Mouse (Mus musculus) layer of hippocampus, postnatal 14 days (tissue): ENCODE measurements around the gene Rer1. TPM values are rescaled to one million over a fixed set of nuclear protein-coding genes. Genes with fewer than 3 reads are reported as not detected.
"Not testable (repeated sequence)": the region's sequence is repeated elsewhere in the genome, so short reads cannot be mapped to it uniquely, and the experiment has no call there.

Experiments
- DNase-seq, 2 experiments: peaks; one replicate each; pipeline ENCODE4 v3.0.0; 2021 to 2022; ENCODE audit warnings: low spot score in 2 of 2, mixed read lengths in 1 of 2
- total RNA-seq, 2 experiments: library from RNA; stranded (reverse); gene quantifications; 2 replicates each; pipeline ENCODE4 v1.2.3; 2021

Gene Rer1
- total RNA-seq, 2 experiments from 2014 or later: 60.7 to 66.3 TPM

DNA sequence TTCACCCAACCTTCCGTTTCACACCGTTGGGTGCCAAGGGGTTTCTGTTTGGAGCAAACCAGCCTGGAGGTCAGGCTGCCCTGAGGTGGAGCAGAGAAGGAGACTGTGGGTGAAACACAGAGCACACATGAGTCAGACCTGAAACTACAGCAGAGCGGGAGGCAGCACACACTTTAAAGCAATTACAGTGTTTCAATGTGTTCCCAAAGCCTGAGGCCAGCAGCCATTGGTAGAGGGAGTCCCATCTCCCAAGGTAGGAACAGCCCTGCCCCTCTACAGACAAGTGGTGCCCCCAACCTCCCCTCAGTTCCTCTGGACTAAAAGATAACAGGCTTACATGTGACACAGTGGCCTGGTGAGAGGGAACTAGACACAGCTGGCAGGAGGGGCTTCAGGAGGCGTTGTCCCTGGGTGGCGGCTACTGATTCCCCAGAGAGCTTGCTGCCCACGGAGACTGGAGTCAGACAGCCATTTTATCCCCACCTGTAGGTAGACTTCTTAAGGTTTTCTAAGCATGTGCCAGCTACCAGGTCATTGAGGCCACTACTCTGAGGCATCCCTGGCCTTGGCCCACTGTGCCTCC is 31.3 kb upstream of the Rer1 start:
- DNase-seq: no peak

DNA sequence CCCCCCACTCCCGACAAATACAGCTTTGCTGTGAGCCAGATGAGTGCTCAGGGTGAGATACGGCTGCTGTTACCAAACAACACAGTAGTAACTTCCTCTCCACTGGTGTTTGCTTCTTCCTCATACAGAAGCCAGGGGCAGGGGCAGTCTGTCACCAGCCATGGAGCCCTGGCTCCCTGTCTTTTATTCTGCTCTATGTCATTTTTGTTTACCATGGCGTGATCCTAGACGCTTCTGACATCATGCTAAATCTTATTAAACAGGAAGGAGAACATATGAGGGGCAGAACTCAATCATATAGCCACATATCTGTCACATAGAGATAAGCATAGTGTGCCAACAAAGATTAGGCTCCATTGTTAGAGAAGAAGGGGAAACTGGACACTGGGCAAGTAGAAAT is 30.4 kb upstream of the Rer1 start:
- DNase-seq: no peak

DNA sequence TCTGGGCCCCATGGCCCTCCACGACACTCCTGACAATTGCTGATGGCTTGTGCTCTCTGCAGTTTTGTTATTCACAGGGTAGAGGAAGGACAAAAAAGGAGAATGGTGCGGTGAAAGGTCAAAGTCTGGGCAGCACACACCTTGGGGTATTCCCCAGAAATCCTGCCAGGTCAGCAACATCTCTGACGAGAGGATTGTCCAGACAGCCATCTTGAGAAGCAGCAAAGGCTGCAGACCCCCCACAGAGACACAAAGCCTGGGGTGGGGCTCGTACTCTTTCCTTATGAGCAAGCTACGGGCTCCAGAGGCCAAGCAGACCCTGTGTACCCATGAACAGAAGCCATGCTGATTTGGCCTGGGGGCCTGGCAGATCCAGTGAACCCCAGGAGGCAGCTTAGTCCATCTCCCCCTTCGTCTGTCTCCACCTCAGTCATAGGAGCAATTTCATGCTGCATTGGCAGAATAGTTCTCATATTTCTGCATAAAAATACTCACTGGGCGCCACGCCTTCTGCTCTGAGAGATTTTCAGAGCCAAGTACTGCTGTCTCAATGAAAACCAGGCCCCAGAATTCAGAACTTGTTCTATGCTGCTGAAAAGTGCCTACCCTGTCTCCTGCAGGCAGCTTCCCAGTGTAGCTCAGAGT is 27.7 kb upstream of the Rer1 start:
- DNase-seq: peak in 1 of 2 experiments; percentile 46

DNA sequence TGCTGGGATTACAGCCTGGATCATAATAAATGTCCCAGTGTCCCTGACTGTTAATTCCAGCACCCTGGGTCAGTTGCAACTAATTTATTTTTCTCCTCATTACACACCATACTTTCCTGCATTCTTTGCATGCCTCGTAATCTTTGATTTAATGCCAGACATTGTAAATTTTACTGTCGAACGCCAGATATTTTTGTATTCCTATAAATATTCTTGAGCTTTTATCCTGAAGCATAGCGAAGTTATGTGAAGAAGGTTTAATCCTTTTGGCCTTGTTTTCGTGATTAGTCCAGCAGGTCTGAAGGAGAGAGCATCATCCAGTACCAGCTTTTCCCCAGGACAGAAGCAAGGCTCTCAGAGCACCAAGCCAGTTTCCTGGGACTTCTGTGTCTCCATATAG is 23.3 kb upstream of the Rer1 start:
- DNase-seq: no peak

DNA sequence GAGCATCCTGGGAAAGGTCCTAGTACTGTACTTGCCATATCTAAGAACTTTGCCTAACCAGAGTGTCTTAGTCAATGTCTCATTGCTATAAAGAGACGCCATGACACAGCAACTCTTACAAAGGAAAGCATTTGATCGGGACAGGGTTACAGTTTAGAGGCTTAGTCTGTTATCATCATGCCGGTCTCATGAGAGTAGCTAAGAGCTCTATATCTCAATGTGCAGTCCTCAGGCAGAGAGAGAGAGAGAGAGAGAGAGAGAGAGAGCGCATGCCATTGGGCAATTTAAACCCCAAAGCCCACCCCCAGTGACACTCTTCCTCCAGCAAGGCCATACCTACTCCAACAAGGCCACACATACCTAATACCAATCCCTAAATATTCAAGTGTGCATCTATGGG is 21.7 kb upstream of the Rer1 start:
- DNase-seq: no peak

DNA sequence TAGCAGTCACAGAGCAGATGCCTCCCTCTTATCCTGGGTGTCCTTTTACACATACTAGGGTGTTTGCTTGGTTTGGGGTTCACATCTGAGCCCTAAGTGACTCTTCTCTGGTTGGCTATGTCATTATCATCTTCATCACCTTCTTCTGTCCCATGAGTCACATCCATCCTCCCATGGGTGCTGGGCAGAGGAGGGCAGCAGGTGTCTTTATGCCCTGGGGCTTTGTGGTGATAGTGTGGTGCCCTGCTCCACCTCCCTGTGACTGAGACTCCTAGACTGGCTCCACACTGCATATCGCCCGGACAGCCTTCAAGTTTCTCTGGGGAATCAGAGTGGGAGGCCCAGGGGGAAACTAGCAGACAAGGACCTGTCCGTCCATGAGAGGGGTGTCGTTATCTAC is 12.4 kb upstream of the Rer1 start:
- DNase-seq: no peak

DNA sequence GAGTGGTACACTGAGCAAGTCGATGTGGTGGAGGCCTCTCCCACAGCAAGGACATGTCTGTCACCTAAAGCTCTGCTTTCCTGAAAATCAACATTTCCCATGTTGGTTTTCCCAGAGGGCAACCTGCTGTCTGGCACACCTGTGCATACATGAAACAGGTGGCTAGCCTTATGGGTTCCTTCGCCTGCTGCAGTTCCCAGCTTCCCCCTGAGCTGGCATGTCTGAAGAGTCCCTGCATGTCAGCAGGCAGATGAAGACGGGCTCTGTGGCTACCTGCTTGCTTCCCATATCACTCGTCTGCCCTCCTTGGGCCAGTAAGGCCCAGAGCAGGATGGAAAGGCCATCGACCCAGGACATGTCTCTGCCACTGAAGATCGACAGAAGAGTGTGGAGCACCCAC is 11.3 kb upstream of the Rer1 start:
- no peak for DNase-seq

DNA sequence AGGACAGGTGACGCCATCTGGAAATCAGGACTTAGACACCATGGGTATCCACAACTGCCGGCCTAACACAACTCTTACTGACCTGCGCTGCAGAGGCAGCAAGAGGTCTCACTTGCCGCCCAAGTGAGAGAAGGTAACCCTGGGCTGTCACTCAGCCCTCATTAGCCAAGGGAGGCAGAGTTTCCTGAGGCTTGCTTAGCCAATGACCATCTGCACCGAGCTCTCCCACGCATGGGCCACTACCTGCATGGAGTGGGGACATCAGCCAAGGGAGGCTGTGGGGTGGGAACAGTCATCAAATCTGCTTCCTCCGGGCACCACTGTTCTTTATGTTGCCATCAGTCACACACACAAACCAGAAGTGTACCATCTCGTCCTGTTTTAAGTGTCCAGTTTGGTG is 9.8 kb upstream of the Rer1 start:
- no peak for DNase-seq

DNA sequence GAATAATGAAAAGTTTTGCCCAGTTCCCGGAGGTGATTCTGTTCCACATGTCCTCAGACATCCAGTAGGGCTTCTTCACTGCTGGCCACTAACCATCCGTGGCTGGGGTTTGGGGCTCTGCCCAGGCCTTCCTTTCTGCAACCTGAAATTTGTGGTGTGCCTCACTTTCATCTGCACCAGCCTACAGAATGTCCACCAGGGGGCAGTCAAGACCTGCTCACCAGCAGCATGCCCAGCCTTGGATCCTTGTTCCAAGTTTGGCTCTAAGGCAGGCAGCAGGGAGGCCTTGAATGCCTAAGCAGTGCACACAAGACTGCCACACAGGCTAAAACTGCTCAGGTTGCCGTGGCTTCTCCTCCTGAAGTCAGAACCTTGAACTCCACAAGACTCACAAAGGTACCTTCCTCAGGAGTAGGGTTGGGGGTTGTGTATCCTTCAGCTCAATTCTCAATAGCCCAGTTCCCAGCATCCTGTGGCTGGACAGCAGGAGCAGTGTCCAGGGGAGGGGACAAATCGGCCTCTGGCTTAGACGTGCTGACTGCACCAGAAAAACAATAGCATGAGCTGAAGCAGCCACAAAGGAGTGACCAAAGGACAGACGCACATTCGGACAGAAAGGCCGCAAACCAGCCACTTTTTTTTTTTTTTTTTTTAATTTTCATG is 9.2 kb upstream of the Rer1 start:
- peak; percentile 86 to 93 for DNase-seq

DNA sequence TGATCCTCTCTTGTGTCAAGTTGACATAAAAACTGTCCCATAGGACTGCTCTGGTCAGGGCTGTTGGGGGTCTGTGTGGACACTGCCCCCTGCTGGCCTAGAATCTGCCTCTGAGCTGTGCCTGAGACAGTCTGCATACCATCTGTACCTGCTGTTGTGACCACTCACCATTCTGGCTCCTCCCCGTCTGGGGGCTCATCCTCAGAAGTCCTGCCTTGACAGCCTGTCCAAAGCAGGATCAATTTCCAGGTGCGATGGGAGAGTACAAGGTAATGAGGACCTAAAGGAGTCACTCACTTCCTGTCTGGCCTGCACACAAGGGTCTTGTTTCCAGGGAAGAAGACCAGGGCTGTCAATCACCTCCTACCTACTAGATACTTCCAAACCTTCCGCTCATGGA is 8.4 kb upstream of the Rer1 start:
- no peak for DNase-seq

DNA sequence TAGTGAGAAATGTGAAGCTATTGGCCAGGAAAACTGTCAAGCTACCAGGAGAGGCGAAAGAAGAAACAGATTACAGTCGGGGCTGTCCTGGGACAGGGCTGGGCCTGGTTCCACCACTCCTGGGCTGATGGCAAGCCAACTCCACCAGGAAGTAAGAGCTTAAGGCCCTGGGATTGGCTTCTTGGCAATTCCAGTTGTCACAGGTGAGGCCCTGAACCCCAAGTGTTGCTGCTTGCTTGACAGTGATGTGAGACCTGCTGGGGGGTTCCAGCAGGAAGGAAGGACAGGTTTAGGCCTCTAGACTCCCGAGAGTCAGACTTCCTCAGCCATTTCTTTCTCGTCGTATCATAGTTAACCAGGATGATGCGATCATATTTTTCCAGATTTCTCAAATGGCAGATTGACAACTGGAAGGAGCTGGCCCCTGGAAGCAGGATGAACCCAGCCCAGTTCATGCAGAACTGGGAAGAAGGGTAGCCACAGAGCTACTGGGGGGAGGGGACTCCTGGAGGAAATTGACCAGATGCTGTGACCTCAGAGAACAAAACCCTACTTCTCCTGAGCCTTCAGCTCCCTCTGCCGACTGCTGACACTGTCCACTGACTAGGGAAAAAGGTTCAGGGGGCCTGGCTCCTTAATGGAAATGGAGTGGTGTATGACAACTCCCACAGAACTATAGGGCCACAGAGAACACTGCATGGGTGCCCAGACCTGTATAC is 7.4 kb upstream of the Rer1 start:
- DNase-seq: no peak

DNA sequence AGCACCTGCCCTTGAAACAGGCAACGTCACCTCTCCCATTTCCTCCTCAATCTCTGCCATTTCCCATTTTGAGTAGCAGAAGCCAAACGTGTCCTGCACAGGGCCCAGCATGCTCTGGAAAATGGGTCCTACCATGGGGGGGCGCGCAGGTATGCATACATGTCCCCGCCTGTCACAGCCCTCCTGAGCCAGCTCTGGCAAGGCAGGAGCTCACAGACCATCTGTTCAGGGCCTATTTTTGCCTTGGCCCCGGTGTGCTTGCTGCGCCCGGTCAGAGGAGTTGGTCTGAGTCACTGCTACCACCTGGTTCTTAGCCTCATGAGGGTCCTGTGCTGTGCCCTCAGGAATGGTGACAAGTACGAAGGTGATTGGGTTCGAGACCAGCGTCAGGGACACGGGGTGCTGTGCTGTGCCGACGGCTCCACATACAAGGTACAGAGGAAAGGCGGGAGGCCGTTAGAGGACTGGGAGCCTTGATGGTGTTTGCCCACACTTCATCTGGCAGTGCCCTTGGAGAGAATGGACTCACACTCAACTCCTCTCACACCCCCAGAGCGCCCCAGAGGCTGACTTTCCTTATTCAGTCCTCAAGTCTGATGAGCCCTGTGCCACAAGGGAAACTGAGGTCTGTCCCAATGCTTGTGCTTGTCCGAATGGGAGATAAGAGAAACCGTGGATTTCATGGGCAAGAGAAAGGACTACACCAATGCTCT is 6.7 kb upstream of the Rer1 start:
- DNase-seq: no peak

DNA sequence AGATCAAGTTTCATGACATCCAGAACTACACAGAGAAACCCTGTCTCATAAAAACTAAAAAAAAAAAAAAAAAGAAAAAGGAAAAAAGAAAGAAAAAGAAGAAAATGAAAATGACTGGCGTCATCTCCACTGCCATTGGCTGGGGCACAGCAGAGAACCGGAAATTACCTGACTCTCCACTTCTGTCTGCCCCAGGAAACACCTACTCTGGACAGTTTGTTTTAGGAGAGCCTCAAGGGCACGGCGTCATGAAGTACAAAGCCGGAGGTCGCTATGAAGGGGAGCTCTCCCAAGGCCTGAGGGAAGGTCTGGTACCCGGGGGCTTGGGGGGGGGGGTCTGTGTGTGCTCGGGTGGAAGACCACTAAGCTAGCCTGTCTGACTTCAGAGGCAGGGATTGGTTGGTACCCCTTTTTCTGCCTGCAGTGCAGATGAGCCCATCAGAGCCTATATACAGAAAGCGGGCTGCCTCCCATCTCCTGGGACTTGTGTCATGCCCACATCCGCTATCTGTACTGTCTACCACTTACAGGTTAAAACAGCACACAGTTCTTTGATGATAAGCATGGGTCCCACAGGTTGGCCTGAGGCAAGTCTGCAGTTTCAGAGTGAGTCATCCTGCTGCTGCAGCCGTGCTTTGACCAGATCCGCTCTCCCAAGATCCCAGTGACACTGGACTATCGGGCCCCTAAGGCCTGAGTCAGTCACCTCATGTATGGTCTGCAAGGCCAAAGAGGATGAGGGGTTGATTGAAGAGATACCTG is 4.7 kb upstream of the Rer1 start:
- no peak for DNase-seq

DNA sequence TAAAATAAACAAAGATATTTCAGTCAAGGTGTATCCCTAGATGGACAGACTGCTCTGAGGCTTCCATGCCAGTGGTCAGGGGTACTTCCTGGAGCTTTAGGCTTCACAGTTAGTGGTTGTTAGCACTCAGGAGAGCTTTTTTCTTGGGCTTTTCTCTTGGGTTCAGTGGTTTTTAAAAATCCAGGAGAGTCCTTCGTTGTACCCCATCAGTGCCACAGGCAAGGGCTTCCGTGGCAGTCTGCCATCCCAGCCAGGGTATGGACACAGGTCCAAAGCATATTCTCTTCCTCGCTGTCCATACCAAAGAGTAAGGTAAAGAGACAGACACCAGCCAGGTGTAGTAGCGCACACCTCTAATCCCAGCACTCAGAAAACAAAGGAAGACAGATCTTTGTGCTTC is 4.0 kb upstream of the Rer1 start:
- no peak for DNase-seq

DNA sequence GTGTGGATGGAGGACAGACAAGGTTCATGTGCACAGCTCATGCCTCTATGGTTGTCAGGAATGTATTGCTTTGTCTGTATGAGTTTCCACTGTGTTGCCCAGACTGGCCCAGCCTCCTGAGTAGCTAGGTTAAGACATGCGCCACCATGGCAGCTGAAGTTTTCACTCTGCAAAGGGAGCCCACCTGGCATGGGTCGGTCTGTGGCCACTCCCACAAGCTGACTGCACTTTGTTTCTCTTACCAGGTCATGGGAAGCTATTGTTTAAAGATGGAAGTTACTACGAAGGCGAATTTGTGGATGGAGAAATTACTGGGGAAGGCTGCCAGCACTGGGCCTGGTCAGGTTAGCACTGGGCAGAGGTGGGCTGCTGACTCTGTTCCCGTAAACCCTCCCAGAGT is 3.1 kb upstream of the Rer1 start:
- no peak for DNase-seq

DNA sequence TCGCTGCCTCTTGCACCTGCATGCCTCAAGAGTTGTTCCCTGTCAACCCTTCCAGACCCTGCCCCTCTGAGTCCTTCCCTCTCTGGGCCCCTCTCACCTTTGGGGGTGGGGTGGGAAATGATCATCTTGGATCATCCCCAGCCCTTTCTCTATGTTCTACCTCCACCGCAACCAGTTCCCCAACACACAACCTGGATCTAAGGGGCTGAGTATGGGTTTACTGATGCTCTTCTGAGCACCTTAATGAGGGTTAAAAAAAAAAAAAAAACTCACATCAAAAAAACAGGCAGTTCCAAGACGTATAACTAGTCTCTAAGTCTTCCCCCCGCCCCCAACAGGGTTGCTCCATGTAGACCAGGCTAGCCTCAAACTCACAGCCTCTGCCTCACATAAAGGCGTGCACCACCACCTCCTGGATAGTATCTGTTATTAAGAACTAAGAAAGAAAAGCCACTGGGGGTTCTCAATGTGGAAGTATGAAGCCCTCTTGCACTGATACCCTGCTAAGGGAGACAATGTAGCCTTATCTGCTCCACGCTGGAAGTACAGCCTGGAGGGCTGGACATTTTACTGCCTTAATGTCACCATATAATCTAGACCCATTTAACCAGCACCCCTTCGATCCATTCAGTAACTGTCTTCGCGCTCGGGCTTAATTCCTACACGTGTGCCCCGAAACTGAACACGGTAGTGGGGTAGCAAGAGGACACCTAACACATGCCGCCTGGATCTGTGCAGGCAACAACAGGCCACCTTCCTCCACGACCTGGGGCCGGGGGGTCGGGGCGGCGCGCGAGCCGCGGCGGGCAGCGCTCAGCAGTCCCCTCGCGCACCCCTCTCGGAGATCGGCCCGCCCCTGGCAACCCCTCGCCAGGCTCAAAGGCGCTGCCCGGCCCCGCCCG is 725 bp downstream of the Rer1 start:
- DNase-seq: no peak

DNA sequence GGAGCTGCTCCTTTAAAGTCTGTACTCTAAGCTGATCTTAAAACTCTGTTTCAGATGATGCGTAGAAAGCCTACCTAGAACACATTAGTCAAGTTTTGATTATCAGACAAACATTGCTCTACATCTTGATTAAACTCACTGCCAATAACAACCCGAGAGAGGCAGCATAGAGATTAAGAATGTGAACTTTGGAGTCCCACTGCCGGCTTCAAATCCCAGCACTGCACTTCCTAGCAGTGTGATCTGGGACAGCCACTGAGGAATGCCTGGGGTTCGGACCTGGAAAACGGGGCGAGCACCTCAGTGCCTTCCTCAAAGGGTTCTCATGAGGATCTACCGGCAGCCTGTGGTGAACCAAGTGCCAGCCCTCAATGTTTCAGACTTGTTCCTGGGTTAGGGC is 1.8 kb downstream of the Rer1 start:
- no peak for DNase-seq

DNA sequence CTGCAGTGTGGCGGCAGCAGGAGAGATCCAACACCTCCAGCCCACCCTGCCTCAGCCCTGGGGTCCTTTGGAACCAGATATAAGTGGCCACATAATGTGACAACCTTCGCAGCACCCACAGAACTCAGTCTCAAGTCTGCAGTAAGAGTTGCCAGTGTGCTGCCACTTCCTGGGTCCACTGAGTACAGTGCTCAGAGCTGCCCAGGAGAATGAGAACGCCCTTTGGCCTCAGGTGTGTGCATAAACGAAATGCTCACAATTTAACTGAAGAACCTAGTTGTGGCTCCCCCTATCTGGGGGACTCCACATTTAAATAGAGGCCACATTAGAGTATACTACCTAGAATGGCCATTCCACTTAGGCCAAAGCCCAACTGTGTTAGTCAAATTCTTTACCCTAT is 2.6 kb downstream of the Rer1 start:
- DNase-seq: no peak

DNA sequence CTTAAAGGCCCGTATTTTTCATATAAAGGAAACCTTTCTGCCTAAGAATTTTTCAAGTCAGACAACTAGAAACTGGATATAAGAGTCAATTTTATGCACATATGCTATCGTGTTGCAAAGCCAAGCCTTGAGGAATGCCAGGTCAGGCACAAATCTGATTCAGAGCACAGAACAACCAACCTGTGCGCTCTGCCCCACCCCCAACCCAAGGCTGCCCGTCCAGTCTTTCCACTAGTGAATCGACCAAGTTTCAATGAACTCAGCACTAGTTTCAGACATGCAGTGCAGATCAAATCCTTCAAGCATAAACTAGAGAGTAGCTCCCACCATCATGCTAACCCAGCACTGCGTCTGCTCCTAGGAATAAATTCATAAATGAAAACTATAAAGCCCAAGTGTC is 6.5 kb downstream of the Rer1 start:
- no peak for DNase-seq

DNA sequence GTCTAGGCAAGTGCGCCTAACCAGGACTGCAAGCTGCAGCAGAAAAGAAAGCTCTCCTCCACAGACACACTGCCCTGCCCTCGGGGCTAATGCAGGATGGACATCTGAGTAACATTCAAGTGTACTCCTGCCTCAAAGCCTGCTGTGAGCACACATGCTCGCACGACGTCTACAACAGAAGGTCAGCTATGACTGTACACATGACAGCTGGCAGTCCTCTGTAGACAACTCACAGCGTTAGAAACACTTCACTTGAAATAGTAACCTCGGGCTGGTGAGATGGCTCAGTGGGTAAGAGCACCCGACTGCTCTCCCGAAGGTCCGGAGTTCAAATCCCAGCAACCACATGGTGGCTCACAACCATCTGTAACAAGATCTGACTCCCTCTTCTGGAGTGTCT is 7.4 kb downstream of the Rer1 start:
- not testable (repeated sequence) for DNase-seq
